In genomic region chr10:80818599-80819281, GRCm38 (mm10) we compare ENCODE assay signal across 1 mouse cellular context.
TF ChIP-seq lines count a peak whose summit lies in the region.

No protein-coding gene starts in this region.

TF ChIP-seq in MEL, 35 proteins besides CTCF, POLR2A, EP300 and RAD21:
- TF ChIP-seq MEF2A (IDR thresholded peaks at IDR 0.05; ENCODE audit: extremely low read depth, insufficient replicate concordance, low read depth, low read length, poor library complexity, severe bottlenecking), result 0 out of 2 replicates have a peak, but pooled peaks have one; percentile 20
- TF ChIP-seq TBP (IDR thresholded peaks at IDR 0.05; ENCODE audit: low read depth, low read length), result peak; percentile 94
- peak; percentile 72 for TF ChIP-seq SIN3A (IDR thresholded peaks at IDR 0.05; ENCODE audit: low read length)
- peak; percentile 78 for TF ChIP-seq TAL1 (IDR thresholded peaks at IDR 0.05; ENCODE audit: low read length)
- no peak for TF ChIP-seq JUND (IDR thresholded peaks at IDR 0.05; ENCODE audit: low read depth, low read length)
- TF ChIP-seq MYC (IDR thresholded peaks at IDR 0.05; ENCODE audit: low read depth, low read length), result 0 out of 2 replicates have a peak, but pooled peaks have one; percentile 39
- no peak for TF ChIP-seq ZC3H11A (IDR thresholded peaks at IDR 0.05; ENCODE audit: low read depth, low read length)
- peak; percentile 67 for TF ChIP-seq TCF12 (IDR thresholded peaks at IDR 0.05; ENCODE audit: low read depth, low read length)
- no peak for TF ChIP-seq USF2 (IDR thresholded peaks at IDR 0.05; ENCODE audit: borderline replicate concordance in 1 of 2, insufficient read depth in 1 of 2, low read depth in 1 of 2, low read length in 2 of 2)
- peak; percentile 73 for TF ChIP-seq GATA1 (IDR thresholded peaks at IDR 0.05; ENCODE audit: low read depth, low read length)
- TF ChIP-seq RCOR1 (IDR thresholded peaks at IDR 0.05; ENCODE audit: low read depth, low read length), result peak; percentile 12; the same call in 1 of the 2 replicates
- TF ChIP-seq UBTF (IDR thresholded peaks at IDR 0.05; ENCODE audit: borderline replicate concordance, insufficient read depth, low read depth, low read length), result peak; percentile 84; the same call in 1 of the 2 replicates
